Mouse (Mus musculus) hematopoietic stem cell, adult 5-6 weeks (primary cell): ENCODE measurements at regions not wholly inside any gene's neighbourhood (a gene's known extent, or its start where the extent isn't known, plus 50 kb on each side); places are given as distances from the start of the nearest gene placed in this dataset.

Source experiments
- ATAC-seq, 2 experiments: fragments of 125-278 bp in 1 of 2; replicated peaks in 1 of 2; 2 replicates each; pipeline ENCODE4 v1.8.0; 2016 to 2017; ENCODE audit warnings: inconsistent platforms in 2 of 2, mild to moderate bottlenecking in 2 of 2, moderate number of reproducible peaks in 2 of 2, low read depth in 1 of 2, moderate TSS enrichment in 1 of 2; ENCODE audit not compliant: low FRiP score in 2 of 2, poor library complexity in 2 of 2, severe bottlenecking in 2 of 2, insufficient read depth in 1 of 2, low TSS enrichment in 1 of 2

- ATAC-seq: no peak
Observed at GRCm38 (mm10) chr15:61660581-61660980, 737.8 kb upstream of the A1bg start.

GRCm38 (mm10) chr15:61656951-61657350 is 734.1 kb upstream of the A1bg start:
- no peak for ATAC-seq

- no peak for ATAC-seq
Observed at GRCm38 (mm10) chr15:61654846-61655245, 732.0 kb upstream of the A1bg start.

GRCm38 (mm10) chr15:61653853-61654252 is 731.0 kb upstream of the A1bg start:
- ATAC-seq: no peak

- ATAC-seq: no peak
Observed at GRCm38 (mm10) chr15:61618638-61619500, 696.1 kb upstream of the A1bg start.

- no peak for ATAC-seq
Observed at GRCm38 (mm10) chr15:61610662-61611061, 687.9 kb upstream of the A1bg start.

GRCm38 (mm10) chr15:61609656-61610055 is 686.8 kb upstream of the A1bg start:
- no peak for ATAC-seq

- ATAC-seq: no peak
Observed at GRCm38 (mm10) chr15:61608301-61608731, 685.5 kb upstream of the A1bg start.

GRCm38 (mm10) chr15:61599734-61600133 is 676.9 kb upstream of the A1bg start:
- no peak for ATAC-seq

GRCm38 (mm10) chr15:61596318-61596717 is 673.5 kb upstream of the A1bg start:
- no peak for ATAC-seq

- ATAC-seq: no peak
Observed at GRCm38 (mm10) chr15:61588956-61589355, 666.1 kb upstream of the A1bg start.

- no peak for ATAC-seq
Observed at GRCm38 (mm10) chr15:61582335-61582734, 659.5 kb upstream of the A1bg start.

- ATAC-seq: no peak
Observed at GRCm38 (mm10) chr15:61563347-61563746, 640.5 kb upstream of the A1bg start.

GRCm38 (mm10) chr15:61562252-61562651 is 639.4 kb upstream of the A1bg start:
- no peak for ATAC-seq

- ATAC-seq: no peak
Observed at GRCm38 (mm10) chr15:61553908-61554307, 631.1 kb upstream of the A1bg start.

- no peak for ATAC-seq
Observed at GRCm38 (mm10) chr15:61553081-61553680, 630.4 kb upstream of the A1bg start.

- ATAC-seq: no peak
Observed at GRCm38 (mm10) chr15:61551206-61551605, 628.4 kb upstream of the A1bg start.

- ATAC-seq: no peak
Observed at GRCm38 (mm10) chr15:61548400-61548799, 625.6 kb upstream of the A1bg start.

- ATAC-seq: no peak
Observed at GRCm38 (mm10) chr15:61546608-61547007, 623.8 kb upstream of the A1bg start.
